Mouse (Mus musculus) midbrain, postnatal 0 days (tissue): Measurements from ENCODE around the gene Nol4l. TPM values are rescaled to one million over a fixed set of nuclear protein-coding genes. Genes with fewer than 3 reads are reported as not detected.

ENCODE experiments used
- ATAC-seq: fragments of 200-750 bp; cut with Nextera tagmentation; 2 replicates; pipeline ENCODE4 v1.8.0; 2017; ENCODE audit warnings: moderate number of reproducible peaks, mild to moderate bottlenecking, moderate TSS enrichment, moderate library complexity; ENCODE audit not compliant: low FRiP score
- DNase-seq: peaks from one replicate; pipeline ENCODE4 v3.0.0-alpha.2; 2015; ENCODE audit warnings: low spot score
- H3K27ac ChIP-seq: fragments of 300-500 bp; sonication (generic); 2 replicates; pipeline ENCODE4 v1.5.1; 2014; ENCODE audit warnings: low read depth, mild to moderate bottlenecking, low read length, mixed read lengths
- H3K27me3 ChIP-seq: fragments of 300-500 bp; sonication (generic); 2 replicates; pipeline ENCODE4 v1.6.1; 2014; ENCODE audit warnings: low read length, control low read depth, mixed read lengths; ENCODE audit not compliant: insufficient read depth
- H3K36me3 ChIP-seq: fragments of 300-500 bp; sonication (generic); 2 replicates; pipeline ENCODE4 v1.6.1; 2014; ENCODE audit warnings: low read length, control low read depth, mixed read lengths; ENCODE audit not compliant: insufficient read depth
- H3K4me1 ChIP-seq: fragments of 300-500 bp; sonication (generic); 2 replicates; pipeline ENCODE4 v1.6.1; 2014; ENCODE audit warnings: mild to moderate bottlenecking, control low read depth, antibody characterized with exemption, low read length, mixed read lengths; ENCODE audit not compliant: insufficient read depth
- H3K4me2 ChIP-seq: fragments of 300-500 bp; sonication (generic); 2 replicates; pipeline ENCODE4 v1.6.1; 2014; ENCODE audit warnings: low read depth, mild to moderate bottlenecking, low read length, mixed read lengths; ENCODE audit not compliant: poor library complexity, severe bottlenecking
- H3K4me3 ChIP-seq: fragments of 300-500 bp; sonication (generic); 2 replicates; pipeline ENCODE4 v1.5.1; 2014; ENCODE audit warnings: low read depth, mild to moderate bottlenecking, low read length, moderate library complexity
- H3K9ac ChIP-seq: fragments of 300-500 bp; sonication (generic); replicated peaks from 2 replicates; pipeline ENCODE4 v1.6.1; 2014; ENCODE audit warnings: mild to moderate bottlenecking, low read length, moderate library complexity, mixed read lengths; ENCODE audit not compliant: poor library complexity, severe bottlenecking
- H3K9me3 ChIP-seq: fragments of 300-500 bp; sonication (generic); 2 replicates; pipeline ENCODE4 v1.6.1; 2016; ENCODE audit warnings: low read length, control low read depth
- CTCF ChIP-seq: IDR thresholded peaks from 2 replicates; pipeline ENCODE4 v1.5.1; 2016; ENCODE audit warnings: antibody characterized with exemption, mild to moderate bottlenecking
- WGBS: fragments of 180-500 bp; shearing (Covaris S2); extraction: QIAGEN DNeasy Blood & Tissue Kit; methylation state at CpG from one replicate; pipeline ENCODE4 v1.1.7; 2014; 5-methylcytosine and 5-hydroxymethylcytosine counted together
- polyA plus RNA-seq: library from polyadenylated mRNA; unstranded; fragments of >200 nt; fragmentation: Nextera tagmentation; extraction: Ambion mirVana; gene quantifications from 2 replicates; pipeline ENCODE4 v1.2.1, GENCODE M21; 2015
- total RNA-seq: library from RNA; depleted of rRNA; stranded (reverse); fragments of >200 nt; gene quantifications from 2 replicates; pipeline ENCODE4 v1.2.3, GENCODE M21; 2014

Gene Nol4l
- total and polyA plus RNA-seq, 2 experiments from 2014 or later: 26.4 to 97.7 TPM

GRCm38 (mm10) chr2:153546972-153547371 lies 17.2 kb upstream of the Nol4l start:
- no peak for TF ChIP-seq CTCF
- DNase-seq (no peak), ATAC-seq (no peak)
- no peaks in the 10 kb centered on the region for H3K27me3 ChIP-seq
- no peak overlapping the region for H3K9ac ChIP-seq
- no peaks in the 10 kb centered on the region for H3K36me3 ChIP-seq
- peaks cover 9% of the 10 kb centered on the region for H3K4me1 ChIP-seq
- H3K27ac ChIP-seq: no peak overlapping the region
- H3K4me3 ChIP-seq: no peak overlapping the region
- no peaks in the 10 kb centered on the region for H3K9me3 ChIP-seq
- WGBS: 79% methylated on average over 4 of the region's 4 CpGs
- no peak overlapping the region for H3K4me2 ChIP-seq

GRCm38 (mm10) chr2:153546471-153546870 lies 16.7 kb upstream of the Nol4l start:
- ATAC-seq (no peak), DNase-seq (no peak)
- Histone ChIP-seq H3K4me2 (no peak overlapping the region), H3K36me3 (no peaks in the 10 kb centered on the region), H3K27me3 (no peaks in the 10 kb centered on the region), H3K9ac (no peak overlapping the region), H3K27ac (no peak overlapping the region), H3K4me1 (peaks cover 9% of the 10 kb centered on the region), H3K4me3 (no peak overlapping the region), H3K9me3 (no peaks in the 10 kb centered on the region)
- 35% methylated on average over 5 of the region's 5 CpGs for WGBS
- TF ChIP-seq CTCF: no peak

- TF ChIP-seq CTCF: no peak
- Histone ChIP-seq H3K36me3 (no peaks in the 10 kb centered on the region), H3K4me3 (no peak overlapping the region), H3K27me3 (no peaks in the 10 kb centered on the region), H3K9ac (no peak overlapping the region), H3K4me1 (peaks cover 9% of the 10 kb centered on the region), H3K27ac (no peak overlapping the region), H3K4me2 (no peak overlapping the region), H3K9me3 (no peaks in the 10 kb centered on the region)
- WGBS: 65% methylated on average over 4 of the region's 4 CpGs
- DNase-seq: no peak
- no peak for ATAC-seq
These were observed 15.0 kb upstream of the Nol4l start for GRCm38 (mm10) chr2:153544771-153545170.

GRCm38 (mm10) chr2:153543911-153544730 lies 14.3 kb upstream of the Nol4l start:
- Histone ChIP-seq H3K4me1 (peaks cover 9% of the 10 kb centered on the region), H3K9me3 (no peaks in the 10 kb centered on the region), H3K9ac (no peak overlapping the region), H3K4me3 (no peak overlapping the region), H3K4me2 (no peak overlapping the region), H3K27ac (no peak overlapping the region), H3K36me3 (no peaks in the 10 kb centered on the region), H3K27me3 (no peaks in the 10 kb centered on the region)
- ATAC-seq (no peak), DNase-seq (no peak)
- no peak for TF ChIP-seq CTCF
- WGBS: 80% methylated on average over 8 of the region's 8 CpGs

GRCm38 (mm10) chr2:153542936-153543668 lies 13.3 kb upstream of the Nol4l start:
- no peak for TF ChIP-seq CTCF
- H3K27ac ChIP-seq: no peak overlapping the region
- H3K4me2 ChIP-seq: no peak overlapping the region
- no peak overlapping the region for H3K4me3 ChIP-seq
- H3K9ac ChIP-seq: no peak overlapping the region
- H3K4me1 ChIP-seq: 0 out of 2 replicates have a peak, but pooled peaks cover 3% of the 10 kb centered on the region
- H3K9me3 ChIP-seq: no peaks in the 10 kb centered on the region
- H3K36me3 ChIP-seq: no peaks in the 10 kb centered on the region
- H3K27me3 ChIP-seq: no peaks in the 10 kb centered on the region
- ATAC-seq (no peak), DNase-seq (no peak)
- 86% methylated on average over 8 of the region's 8 CpGs for WGBS

GRCm38 (mm10) chr2:153538898-153539297 lies 9.1 kb upstream of the Nol4l start:
- no peaks in the 10 kb centered on the region for H3K4me1 ChIP-seq
- ATAC-seq (no peak), DNase-seq (no peak)
- no peaks in the 10 kb centered on the region for H3K36me3 ChIP-seq
- H3K27ac ChIP-seq: no peak overlapping the region
- H3K4me3 ChIP-seq: no peak overlapping the region
- no peaks in the 10 kb centered on the region for H3K27me3 ChIP-seq
- no peaks in the 10 kb centered on the region for H3K9me3 ChIP-seq
- TF ChIP-seq CTCF: no peak
- H3K4me2 ChIP-seq: no peak overlapping the region
- WGBS: 86% methylated on average over 3 of the region's 3 CpGs
- H3K9ac ChIP-seq: no peak overlapping the region
